Mouse (Mus musculus) left cerebral cortex, adult 8-10 months (tissue): ENCODE data around the gene Hist1h4h. TPM values are rescaled to one million over a fixed set of nuclear protein-coding genes. Genes with fewer than 3 reads are reported as not detected.
"Not testable (repeated sequence)": the region's sequence is repeated elsewhere in the genome, so short reads cannot be mapped to it uniquely, and the experiment has no call there.

Experiments
- DNase-seq, 2 experiments: peaks; one replicate each; pipeline ENCODE4 v3.0.0; 2022; ENCODE audit warnings: low spot score in 2 of 2
- total RNA-seq, 4 experiments: library from RNA; stranded (reverse); gene quantifications; 2 replicates each; pipeline ENCODE4 v1.2.4; 2022

Gene Hist1h4h
- total RNA-seq, 4 experiments from 2014 or later = 263 to 358 (median 294) TPM

DNA sequence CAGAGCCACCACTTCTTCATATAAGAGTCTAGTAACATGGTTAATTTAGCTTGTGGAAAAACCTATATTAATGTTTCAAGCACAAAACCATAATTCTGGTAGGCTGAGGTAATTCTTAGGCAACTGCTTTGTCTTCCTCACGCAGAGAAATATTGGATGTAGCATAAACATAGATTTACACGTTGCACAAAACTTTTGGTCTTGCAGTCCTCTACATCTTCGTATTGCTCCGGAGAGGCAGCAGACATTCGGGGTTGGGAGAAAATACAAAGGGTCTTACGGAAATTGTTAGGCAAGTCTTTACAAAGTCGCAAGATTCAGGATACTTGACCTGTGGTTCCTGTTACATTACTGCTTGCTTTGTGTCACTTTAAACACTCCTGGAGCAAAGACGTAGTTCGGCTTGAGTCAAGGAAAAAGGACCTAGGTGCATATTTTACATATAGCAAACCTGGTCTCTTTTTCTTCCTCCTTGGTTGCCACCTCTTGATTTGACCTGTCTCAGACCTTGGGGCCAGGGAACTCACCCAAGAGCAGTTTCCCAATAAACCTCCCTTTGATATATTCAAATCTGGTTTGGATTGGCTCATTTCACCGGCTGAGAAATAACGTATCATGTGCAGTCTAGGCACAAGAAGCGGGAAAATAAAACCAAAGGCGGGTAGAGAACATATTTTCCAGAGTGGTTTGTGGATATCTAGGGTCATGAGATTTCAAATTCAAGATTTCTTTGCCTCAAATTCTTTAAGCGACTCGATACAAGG, 3.7 kb downstream of the Hist1h4h start:
- peak in 1 of 2 experiments; percentile 35 for DNase-seq

DNA sequence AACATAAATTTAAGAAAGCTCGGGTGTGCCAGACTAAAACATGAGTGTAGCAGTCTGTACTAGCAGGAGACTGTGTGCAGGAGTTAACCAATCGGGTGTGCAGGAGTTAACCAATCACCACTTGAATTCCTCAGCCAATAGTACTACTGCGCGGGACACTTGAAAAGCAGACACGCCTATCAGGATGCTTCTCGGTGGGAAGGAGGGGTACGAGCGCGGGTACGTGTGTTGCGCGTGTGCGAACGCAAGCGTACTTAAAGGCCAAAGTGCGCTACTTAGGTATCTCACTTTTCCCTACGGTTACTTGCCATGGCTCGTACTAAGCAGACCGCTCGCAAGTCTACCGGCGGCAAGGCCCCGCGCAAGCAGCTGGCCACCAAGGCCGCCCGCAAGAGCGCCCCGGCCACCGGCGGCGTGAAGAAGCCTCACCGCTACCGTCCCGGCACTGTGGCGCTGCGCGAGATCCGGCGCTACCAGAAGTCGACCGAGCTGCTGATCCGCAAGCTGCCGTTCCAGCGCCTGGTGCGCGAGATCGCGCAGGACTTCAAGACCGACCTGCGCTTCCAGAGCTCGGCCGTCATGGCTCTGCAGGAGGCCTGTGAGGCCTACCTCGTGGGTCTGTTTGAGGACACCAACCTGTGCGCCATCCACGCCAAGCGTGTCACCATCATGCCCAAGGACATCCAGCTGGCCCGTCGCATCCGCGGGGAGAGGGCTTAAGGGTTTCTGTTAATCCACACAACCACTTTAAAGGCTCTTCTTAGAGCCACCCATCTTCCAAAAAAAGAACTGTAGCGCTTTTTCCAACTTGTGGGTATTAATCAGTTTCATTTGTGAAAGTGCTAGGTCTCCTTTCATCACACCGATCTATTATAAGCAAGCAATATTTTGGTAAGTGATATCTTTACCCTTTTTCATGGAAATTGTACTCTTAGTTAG, 4.6 kb downstream of the Hist1h4h start, which contains the start of gene Hist1h3g:
Hist1h3g (plus strand) TSS at position 286 of the 939 bp plus-strand sequence.
- DNase-seq = peak; percentile 75 to 92

DNA sequence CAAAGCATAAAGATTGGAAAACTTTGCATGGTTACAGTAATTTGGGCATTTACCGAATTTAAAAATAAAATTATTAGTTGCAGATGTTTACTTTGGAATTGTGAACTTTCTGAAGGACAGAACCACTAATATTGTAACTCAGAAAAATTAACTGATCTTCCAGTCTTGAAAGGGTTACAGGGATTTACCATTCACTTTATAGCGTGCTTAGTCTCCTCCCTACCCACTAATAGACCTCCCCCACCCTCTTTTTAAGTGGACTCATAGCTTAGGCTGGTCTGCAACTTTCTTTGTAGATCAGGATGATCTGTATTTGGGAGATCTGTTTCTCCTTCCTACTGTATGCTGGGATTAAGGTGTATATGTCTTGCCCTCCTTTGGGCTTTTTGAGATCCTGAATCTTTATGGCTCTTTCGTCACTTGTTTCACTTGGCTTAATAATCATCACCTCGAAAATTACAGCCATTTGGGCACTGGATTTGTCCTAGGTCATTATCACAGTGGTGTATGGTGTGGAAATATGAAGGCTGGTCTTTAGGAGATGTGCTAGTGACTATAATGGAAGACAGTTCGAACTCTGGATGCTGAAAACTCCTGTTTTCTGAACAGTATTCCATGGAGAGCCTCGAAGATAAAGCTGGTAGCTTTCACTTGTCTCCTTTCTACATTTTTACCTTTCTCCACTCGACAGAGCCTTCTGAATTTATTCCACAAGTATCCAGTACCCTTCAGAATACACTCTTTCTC, 5.4 kb downstream of the Hist1h4h start:
- no peak for DNase-seq

DNA sequence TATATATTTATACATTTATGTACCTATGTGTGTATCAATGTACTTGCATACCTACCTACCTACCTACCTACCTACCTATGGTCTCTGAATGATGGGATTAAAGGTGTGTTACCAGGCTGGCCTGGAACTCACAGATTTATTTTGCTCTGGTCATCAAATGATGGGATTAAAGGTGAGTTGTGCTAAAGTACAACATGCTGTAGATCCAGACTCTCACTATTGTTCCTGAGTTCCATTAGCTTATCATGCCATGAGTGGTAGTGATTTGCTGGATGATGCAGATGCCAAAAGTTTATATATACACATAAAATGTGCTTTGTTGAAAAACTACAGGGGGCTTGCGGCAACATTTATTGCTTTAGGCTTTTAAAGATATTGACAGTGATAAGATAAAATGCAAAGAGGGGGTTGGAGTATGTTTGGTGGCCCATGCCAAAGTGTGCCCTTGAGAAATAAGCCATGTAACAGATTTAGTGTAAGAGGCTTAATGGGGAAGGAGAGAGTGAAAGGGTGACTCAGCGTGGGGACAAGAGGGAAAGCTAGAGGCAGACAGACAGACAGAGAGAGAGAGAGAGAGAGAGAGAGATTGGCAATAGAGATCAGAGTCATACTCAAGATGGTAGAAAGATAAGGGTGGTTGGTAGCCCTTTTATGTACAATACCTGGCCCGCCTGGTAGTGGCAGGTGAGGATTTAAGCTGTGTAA, 6.3 kb downstream of the Hist1h4h start:
- no peak for DNase-seq

DNA sequence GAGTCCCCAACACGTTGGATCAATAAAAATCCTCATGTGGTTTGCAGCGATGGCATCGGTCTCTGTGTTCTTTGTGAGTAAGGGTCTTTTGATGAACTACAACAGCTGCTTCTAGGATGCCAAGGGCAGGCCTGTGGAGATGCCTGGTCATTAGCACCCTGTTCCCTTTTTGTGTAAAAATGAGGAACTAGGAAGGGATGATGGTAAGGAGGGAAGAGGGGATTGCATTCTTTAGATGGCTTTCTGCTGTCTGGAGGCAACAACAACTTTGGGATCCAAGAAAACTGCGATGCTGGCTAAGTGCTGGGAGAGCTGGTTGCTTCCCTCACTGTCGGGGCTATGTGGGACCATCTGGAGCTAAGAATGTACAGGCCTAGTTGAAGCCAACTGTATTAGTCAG, 7.4 kb downstream of the Hist1h4h start:
- DNase-seq = no peak

DNA sequence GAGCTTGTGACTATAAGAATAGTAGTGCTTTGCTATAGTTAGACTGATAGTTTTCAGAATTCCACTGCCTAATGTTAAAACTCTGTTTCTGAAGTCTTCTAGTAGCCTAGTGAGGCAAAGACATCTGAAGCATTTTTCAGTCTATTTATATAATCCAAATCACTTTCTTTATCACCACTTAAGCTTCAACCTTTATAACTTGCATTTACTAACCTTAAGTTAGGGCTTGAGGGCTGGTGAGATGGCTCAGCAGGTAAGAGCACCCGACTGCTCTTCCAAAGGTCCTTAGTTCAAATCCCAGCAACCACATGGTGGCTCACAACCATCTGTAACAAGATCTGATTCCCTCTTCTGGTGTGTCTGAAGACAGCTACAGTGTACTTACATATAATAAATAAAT, 9.0 kb downstream of the Hist1h4h start:
- not testable (repeated sequence) for DNase-seq

DNA sequence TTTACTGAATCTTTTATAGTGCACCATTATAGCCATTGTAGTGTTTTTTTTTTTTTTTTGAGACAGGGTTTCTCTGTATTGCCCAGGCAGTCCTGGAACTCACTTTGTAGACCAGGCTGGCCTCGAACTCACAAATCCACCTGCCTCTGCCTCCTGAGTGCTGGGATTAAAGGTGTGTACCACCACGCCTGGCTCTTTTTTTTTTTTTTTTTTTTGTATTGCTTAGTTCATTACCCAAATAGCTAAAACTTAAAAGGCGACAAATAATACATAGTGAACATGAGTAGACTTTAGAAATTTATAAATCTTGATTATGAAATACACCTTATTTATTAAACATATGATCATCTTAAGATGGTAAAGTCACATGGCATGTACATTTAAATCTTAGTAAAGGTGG, 10.6 kb downstream of the Hist1h4h start:
- no peak for DNase-seq

DNA sequence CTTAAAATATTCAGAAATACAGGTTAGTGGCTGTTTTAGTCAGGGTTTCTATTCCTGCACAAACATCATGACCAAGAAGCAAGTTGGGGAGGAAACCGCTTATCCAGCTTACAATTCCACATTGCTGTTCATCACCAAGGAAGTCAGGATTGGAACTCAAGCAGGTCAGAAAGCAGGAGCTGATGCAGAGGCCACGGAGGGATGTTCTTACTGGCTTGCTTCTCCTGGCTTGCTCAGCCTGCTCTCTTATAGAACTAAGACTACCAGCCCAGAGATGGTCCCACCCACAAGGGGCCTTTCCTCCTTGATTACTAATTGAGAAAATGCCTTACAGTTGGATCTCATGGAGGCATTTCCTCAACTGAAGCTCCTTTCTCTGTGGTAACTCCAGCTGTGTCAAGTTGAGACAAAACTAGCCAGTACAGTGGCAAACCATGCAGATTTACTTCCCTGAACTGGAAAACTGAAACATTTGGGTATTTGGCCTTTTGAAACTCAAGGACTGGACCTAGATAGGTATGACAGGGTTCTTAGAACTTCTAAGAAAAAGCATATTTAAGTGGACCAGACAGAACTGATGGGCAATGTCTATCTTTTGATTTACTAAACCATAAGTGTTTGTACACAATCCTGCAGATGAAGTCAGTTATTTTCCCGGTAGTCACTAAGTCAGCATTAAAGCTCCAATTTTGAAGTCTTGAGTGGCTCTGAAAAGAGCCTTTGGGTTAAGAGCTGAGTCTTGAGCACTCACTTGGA, 11.6 kb downstream of the Hist1h4h start:
- DNase-seq = not testable (repeated sequence)

DNA sequence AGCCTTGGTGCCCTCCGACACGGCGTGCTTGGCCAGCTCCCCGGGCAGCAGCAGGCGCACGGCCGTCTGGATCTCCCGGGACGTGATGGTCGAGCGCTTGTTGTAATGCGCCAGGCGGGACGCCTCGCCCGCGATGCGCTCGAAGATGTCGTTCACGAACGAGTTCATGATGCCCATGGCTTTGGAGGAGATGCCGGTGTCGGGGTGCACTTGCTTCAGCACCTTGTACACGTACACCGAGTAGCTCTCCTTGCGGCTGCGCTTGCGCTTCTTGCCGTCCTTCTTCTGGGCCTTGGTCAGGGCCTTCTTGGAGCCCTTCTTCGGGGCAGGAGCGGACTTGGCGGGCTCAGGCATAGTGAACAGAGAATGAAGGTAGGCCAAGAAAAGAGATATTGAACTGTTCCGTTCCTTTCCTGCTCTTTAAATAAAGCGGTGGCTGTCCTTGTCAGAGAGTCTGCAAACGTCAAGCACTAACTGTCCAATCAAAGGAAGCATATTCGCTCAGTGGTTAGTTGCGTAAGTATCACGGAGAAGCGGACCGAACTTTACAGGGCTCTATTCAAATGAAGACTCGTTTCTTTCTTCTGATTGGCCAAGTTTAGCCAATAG, 12.3 kb downstream of the Hist1h4h start, which contains the start of gene Hist1h2bh:
Hist1h2bh (minus strand) TSS at position 394 of the 609 bp plus-strand sequence.
- DNase-seq = peak in 1 of 2 experiments; percentile 85

DNA sequence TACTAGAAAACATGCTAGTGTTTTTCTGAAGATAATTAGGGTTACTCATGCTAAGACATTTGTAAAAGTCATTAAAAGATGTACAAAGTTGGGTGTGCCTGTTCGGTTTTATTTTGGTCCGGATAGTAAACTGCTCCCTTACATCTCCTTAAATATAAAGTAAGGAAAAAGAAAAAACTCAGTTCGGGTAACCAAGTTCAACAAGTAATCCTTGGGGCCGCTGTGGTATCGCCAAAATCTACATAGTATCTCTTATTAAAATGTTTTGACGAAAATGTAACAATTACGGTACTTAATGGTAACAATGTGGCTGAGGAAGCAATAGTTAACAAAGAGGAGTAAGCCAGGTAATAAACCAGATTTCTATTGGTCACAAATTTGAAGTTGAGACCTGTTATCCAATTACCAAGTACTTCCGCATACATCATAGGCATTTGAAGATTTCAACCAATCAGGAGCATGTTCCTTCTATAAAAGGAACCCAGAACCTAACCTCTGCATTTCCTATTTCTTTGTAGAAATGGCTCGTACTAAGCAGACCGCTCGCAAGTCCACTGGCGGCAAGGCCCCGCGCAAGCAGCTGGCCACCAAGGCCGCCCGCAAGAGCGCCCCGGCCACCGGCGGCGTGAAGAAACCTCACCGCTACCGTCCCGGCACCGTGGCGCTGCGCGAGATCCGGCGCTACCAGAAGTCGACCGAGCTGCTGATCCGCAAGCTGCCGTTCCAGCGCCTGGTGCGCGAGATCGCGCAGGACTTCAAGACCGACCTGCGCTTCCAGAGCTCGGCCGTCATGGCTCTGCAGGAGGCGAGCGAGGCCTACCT, 13.3 kb downstream of the Hist1h4h start, which contains the start of gene Hist1h3f:
Hist1h3f (plus strand) TSS at position 88 of the 822 bp plus-strand sequence.
- peak in 1 of 2 experiments; percentile 63 for DNase-seq

DNA sequence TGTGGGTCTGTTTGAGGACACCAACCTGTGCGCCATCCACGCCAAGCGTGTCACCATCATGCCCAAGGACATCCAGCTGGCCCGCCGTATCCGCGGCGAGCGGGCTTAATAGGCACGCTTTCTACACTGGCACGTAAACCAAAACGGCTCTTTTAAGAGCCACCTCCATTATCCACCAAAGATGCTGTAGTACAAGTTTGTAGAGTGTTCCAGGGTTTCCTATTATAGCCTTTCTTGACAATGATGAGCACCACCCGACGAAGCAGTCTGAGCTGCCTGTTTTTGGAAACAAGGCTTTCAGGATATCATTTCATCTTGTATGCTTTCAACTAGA, 13.9 kb downstream of the Hist1h4h start:
- not testable (repeated sequence) for DNase-seq

DNA sequence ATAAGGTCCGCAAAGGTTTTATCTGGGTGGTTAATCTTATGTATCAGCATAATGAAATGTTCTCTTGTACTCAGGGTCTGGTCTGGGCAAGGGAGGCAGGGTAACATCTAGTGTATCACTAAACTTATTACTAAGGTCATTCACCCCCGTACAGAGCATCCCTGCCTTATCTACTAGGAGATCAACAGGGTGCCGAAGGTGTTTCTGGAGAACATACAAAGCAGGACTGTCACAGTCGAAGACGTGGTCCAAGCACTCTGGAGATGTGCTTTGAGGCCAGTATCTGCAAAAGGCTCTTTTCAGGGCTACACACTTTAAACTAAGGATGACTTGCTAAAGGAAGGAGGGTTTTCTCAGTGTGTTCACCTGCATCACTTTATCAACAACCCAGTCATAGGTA, 15.8 kb downstream of the Hist1h4h start:
- no peak for DNase-seq

DNA sequence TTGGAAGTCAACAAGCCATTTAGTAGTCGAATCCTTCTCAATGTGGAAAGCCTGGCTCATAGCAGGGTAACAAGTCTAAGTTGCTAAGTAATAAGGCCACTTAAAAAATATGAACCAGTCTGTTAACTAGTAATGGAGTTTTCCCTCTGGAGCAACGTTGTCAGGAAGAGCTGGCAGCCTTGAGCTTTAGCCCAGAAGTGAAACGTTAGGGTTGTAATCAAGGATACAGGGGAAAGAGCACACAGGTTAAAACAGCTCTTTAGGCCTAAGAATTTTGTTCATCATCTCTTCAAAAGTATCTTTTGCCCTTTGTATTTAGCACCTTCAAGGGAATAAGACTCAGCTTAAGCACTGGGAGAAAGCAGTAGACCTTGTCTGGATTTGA, 19.9 kb downstream of the Hist1h4h start:
- DNase-seq = no peak

DNA sequence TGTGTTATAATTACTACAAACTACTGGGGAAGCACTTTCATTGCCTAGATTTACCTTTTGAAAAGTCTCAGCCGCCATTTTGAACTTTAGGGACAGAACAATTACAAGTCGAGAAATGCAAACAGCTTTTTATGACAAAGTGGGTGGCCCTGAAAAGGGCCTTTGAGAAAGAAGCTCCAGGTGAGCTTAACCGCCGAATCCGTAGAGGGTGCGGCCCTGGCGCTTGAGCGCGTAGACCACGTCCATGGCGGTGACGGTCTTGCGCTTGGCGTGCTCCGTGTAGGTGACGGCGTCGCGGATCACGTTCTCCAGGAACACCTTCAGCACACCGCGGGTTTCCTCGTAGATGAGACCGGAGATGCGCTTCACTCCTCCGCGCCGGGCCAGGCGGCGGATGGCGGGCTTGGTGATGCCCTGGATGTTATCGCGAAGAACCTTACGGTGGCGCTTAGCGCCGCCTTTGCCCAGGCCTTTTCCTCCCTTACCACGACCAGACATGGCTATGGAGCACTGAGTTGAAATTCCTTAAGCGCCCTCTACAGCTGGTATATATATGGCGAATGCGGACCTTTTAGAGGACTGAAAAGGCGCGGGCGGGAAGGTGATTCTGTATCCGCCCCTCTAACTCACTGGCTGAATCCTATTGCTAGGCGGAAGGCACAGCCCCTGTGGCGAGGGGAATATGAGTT, 20.4 kb downstream of the Hist1h4h start, which contains the start of gene Hist1h4f:
Hist1h4f (minus strand) TSS at position 503 of the 689 bp plus-strand sequence.
- DNase-seq = peak; percentile 88 to 91

DNA sequence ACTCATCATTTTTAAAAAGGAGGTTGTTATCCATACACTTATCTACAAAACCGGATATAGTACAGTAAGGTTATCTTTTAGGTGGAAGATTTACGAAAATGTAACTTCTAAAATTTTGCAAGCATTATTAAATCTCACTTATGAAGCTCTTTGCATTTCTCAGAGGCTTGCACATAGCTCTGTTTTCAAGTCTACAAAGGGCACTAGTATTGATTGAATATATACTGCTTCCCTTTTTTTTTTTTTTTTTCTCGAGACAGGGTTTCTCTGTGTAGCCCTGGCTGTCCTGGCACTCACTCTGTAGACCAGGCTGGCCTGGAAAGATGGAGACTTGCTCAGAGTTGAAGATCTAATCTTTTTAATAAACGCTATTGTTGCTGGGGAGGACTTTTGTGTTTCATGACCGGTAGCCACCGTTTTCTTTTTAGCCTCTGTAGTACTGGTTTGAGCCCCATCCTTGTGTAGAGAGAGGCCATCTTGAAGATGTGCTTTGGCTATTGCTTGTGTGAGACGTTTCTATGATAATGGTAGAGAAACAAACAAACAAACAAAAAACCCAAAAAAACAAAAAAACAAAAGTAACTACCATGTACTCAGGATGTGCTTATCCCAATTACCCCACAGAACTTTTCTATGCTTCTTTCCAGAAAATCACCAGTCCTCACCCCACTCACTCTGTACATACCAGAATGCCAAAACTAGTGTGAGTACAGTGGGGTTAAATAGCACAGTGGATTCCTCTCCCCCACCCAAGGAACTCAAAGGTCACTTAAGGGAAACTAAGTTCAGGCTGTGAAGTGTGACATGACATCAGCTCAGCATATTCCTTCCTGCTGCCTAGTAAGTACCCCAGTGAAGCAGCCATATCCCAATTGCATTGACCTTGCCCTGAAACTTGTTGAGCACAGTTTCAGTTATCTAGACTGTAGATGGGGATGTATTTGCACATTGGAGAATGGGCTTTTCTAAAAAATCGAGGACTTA, 21.4 kb downstream of the Hist1h4h start:
- no peak for DNase-seq

DNA sequence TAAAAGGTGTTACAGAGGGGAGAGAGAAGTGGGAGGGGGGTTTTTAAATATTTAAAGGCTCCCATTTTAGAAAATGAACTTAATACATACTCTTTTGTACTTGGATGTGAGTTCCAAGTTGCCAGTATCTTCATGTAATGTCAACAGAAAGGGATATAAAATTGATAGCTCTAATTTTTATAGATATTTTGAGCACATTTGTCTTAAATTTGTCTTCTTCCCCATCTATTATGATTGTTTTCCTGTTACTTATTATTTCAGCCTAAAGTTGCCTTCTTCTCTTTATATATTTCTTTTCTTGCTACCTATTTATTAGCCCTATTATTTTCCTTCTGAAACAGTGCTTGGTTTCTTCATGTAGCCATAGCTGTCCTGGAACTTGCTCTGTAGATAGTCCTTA, 22.1 kb downstream of the Hist1h4h start, which contains the start of gene Hist1h1d:
Hist1h1d (plus strand) TSS at position 301 of the 400 bp plus-strand sequence.
- no peak for DNase-seq

DNA sequence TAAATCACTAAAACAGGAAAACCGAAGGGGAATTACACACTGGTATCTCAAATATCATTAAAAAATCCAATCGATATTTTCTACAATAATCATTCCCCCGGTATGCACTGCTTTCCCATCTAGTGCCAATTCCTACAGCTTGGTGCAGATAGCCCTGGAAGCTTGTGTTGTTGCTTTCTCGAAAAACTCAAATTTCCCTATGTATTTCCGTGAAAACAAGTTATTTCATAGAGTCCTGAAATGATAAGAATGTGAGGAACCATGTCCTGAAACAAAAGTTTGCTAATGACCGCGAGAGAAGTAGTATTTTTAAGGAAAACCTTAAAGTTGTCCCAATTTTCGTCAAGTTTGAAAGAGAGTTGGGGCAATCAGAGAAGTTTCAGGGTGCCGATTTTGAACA, 23.5 kb downstream of the Hist1h4h start:
- DNase-seq = no peak
